Mouse (Mus musculus): ENCODE measurements around the gene Rnf24. TPM values are rescaled to one million over a fixed set of nuclear protein-coding genes. Genes with fewer than 3 reads are reported as not detected.
A peak's percentile ranks its signal among the peaks of the same experiment; 100 is the strongest.
"Not testable (repeated sequence)": the region's sequence is repeated elsewhere in the genome, so short reads cannot be mapped to it uniquely, and the experiment has no call there.

Gene Rnf24
- total and polyA plus RNA-seq, 2 experiments, result 2.1 to 2.3 TPM

DNA sequence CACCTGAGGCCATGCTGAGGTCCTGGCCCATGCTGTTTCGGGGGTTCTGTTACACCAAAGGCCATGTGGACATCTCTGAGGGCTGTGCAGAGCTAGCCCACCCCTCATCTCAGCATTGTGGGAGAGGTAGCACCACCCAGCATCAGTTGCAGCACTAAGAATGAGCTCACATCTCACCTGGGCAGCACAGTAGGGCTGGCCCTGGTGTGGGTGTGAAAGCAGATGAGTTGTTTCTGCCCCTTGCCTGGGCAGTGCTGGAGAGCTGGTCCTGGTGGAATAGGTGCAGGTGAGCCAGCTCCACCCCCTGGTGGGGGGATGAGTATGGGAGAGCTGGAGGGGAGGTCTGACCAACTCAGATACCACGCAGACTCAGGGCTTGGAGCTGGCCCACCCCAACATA lies 36.5 kb downstream of the Rnf24 start:
- Histone ChIP-seq H3K4me3 (ENCODE audit: insufficient read depth, low read depth, low read length) (no peak overlapping the region), H3K9ac (ENCODE audit: low read depth, low read length) (no peak overlapping the region), H3K36me3 (ENCODE audit: control insufficient read depth, insufficient read depth, low read length) (no peaks in the 10 kb centered on the region), H3K79me2 (ENCODE audit: control insufficient read depth, insufficient read depth, low read length) (peaks cover 18% of the 10 kb centered on the region), H3K27me3 (ENCODE audit: control insufficient read depth, insufficient read depth, low read length) (no peaks in the 10 kb centered on the region), H3K27ac (replicated peaks; ENCODE audit: insufficient read depth, low read depth, low read length) (no peak overlapping the region), H3K4me1 (ENCODE audit: control insufficient read depth, insufficient read depth, low read length) (peaks cover 5% of the 10 kb centered on the region)
- 94% methylated on average over 2 of the region's 2 CpGs for WGBS
- no peak for TF ChIP-seq POLR2A (IDR thresholded peaks at IDR 0.05; ENCODE audit: extremely low read depth, insufficient read depth, low read length)
- no peak for TF ChIP-seq CTCF (IDR thresholded peaks at IDR 0.05; ENCODE audit: low read depth, low read length)
- DNase-seq (ENCODE audit: extremely low read depth, low read depth, low spot score), result no peak

DNA sequence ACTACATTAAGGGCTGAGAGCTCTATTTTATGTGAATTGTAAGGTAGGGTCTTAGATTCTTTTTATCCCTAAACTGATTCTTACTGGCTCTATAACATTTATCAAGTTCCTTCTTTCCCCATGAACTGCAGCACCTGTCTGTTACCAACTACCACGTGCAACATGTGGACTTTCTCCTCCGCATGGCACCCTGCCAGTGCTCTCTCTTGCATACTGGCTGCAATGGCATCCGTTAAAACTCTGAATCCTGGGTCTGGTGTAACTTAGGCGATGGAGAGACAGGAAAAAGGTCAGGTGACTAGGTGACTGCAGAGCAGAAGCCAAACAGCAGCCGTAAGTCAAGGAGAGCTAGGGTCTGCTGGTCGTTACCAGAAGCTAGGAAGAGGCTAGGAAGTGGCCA lies 43.4 kb downstream of the Rnf24 start:
- Histone ChIP-seq H3K4me1 (ENCODE audit: control insufficient read depth, insufficient read depth, low read length) (peaks cover 9% of the 10 kb centered on the region; the same call in 1 of the 2 replicates), H3K27me3 (ENCODE audit: control insufficient read depth, insufficient read depth, low read length) (no peaks in the 10 kb centered on the region), H3K9ac (ENCODE audit: low read depth, low read length) (peak overlapping the region; percentile 59), H3K36me3 (ENCODE audit: control insufficient read depth, insufficient read depth, low read length) (no peaks in the 10 kb centered on the region), H3K4me3 (ENCODE audit: insufficient read depth, low read depth, low read length) (no peak overlapping the region), H3K79me2 (ENCODE audit: control insufficient read depth, insufficient read depth, low read length) (peaks cover 6% of the 10 kb centered on the region), H3K27ac (replicated peaks; ENCODE audit: insufficient read depth, low read depth, low read length) (peak overlapping the region; percentile 65)
- TF ChIP-seq POLR2A (IDR thresholded peaks at IDR 0.05; ENCODE audit: extremely low read depth, insufficient read depth, low read length) (no peak), CTCF (IDR thresholded peaks at IDR 0.05; ENCODE audit: low read depth, low read length) (no peak)
- DNase-seq (ENCODE audit: extremely low read depth, low read depth, low spot score), result peak; percentile 98
- WGBS, result 12% methylated on average over 6 of the region's 6 CpGs

DNA sequence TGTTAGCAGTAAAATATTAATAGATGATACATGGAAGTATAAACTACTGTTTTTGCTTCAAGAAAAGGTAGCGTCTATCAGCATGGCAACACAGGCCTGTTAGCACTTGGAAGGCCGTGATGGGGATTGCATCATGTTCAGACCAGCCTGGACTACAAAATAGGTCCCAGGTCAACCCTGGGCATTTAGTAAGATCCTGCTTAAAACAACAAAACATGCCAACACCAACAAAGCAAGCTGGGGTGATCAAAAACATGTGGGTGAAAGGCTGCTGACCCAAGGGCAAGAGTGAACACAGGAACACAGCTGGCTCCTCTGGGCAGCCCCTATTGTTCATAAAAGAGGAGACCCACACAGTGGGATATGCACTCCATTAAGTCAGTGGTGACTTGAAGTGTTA lies 44.9 kb downstream of the Rnf24 start:
- Histone ChIP-seq H3K4me3 (ENCODE audit: insufficient read depth, low read depth, low read length) (no peak overlapping the region), H3K27ac (replicated peaks; ENCODE audit: insufficient read depth, low read depth, low read length) (peak overlapping the region; percentile 63), H3K4me1 (ENCODE audit: control insufficient read depth, insufficient read depth, low read length) (peaks cover 9% of the 10 kb centered on the region; the same call in 1 of the 2 replicates), H3K9ac (ENCODE audit: low read depth, low read length) (no peak overlapping the region), H3K79me2 (ENCODE audit: control insufficient read depth, insufficient read depth, low read length) (peaks cover 3% of the 10 kb centered on the region; the same call in 1 of the 2 replicates), H3K36me3 (ENCODE audit: control insufficient read depth, insufficient read depth, low read length) (peaks cover 3% of the 10 kb centered on the region; the same call in 1 of the 2 replicates), H3K27me3 (ENCODE audit: control insufficient read depth, insufficient read depth, low read length) (no peaks in the 10 kb centered on the region)
- 36% methylated on average over 2 of the region's 2 CpGs for WGBS
- TF ChIP-seq POLR2A (IDR thresholded peaks at IDR 0.05; ENCODE audit: extremely low read depth, insufficient read depth, low read length), result no peak
- no peak for TF ChIP-seq CTCF (IDR thresholded peaks at IDR 0.05; ENCODE audit: low read depth, low read length)
- peak; percentile 99 for DNase-seq (ENCODE audit: extremely low read depth, low read depth, low spot score)

DNA sequence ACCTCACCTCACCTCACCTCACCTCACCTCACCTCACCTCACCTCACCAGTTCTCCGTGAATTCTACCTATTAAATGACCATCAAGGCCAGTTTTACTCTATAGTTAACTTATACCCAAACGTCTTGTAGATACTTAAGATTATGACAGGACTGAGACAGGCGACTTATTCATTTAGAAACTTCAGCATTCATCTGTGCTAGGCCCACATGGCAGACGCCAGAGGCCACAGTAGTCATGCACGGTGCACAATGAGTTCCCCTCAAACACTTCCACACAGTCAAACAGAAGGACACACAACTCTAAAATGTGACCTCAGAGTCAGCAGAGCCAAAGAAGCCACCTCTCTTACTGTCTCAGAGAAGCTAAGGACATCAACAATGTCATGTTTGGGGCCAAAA lies 45.3 kb downstream of the Rnf24 start:
- Histone ChIP-seq H3K79me2 (ENCODE audit: control insufficient read depth, insufficient read depth, low read length) (no peaks in the 10 kb centered on the region; the same call in 1 of the 2 replicates), H3K4me1 (ENCODE audit: control insufficient read depth, insufficient read depth, low read length) (peaks cover 9% of the 10 kb centered on the region; the same call in 1 of the 2 replicates), H3K4me3 (ENCODE audit: insufficient read depth, low read depth, low read length) (no peak overlapping the region), H3K27ac (replicated peaks; ENCODE audit: insufficient read depth, low read depth, low read length) (peak overlapping the region; percentile 63), H3K36me3 (ENCODE audit: control insufficient read depth, insufficient read depth, low read length) (peaks cover 3% of the 10 kb centered on the region; the same call in 1 of the 2 replicates), H3K9ac (ENCODE audit: low read depth, low read length) (no peak overlapping the region), H3K27me3 (ENCODE audit: control insufficient read depth, insufficient read depth, low read length) (no peaks in the 10 kb centered on the region)
- WGBS, result 42% methylated on average over 5 of the region's 5 CpGs
- TF ChIP-seq POLR2A (IDR thresholded peaks at IDR 0.05; ENCODE audit: extremely low read depth, insufficient read depth, low read length) (no peak), CTCF (IDR thresholded peaks at IDR 0.05; ENCODE audit: low read depth, low read length) (no peak)
- DNase-seq (ENCODE audit: extremely low read depth, low read depth, low spot score), result no peak

DNA sequence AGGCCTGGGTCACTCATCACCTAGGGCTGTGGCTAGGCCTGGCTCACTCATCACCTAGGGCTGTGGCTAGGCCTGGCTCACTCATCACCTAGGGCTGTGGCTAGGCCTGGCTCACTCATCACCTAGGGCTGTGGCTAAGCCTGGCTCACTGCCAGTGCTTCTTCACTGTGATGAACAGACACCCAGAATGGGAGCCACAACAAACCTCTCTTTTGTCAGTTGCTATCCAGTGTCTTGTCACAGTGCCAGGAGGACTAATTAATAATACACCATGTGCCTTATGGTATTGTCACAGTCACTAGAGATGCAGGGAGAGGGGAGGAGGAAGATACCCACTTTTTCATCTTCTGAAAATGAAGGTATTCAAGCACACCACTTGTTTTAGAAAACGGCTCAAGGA lies 47.5 kb downstream of the Rnf24 start:
- H3K27me3 ChIP-seq (ENCODE audit: control insufficient read depth, insufficient read depth, low read length); DNase-seq (ENCODE audit: extremely low read depth, low read depth, low spot score); H3K36me3 ChIP-seq (ENCODE audit: control insufficient read depth, insufficient read depth, low read length); H3K79me2 ChIP-seq (ENCODE audit: control insufficient read depth, insufficient read depth, low read length); H3K9ac ChIP-seq (ENCODE audit: low read depth, low read length); H3K4me3 ChIP-seq (ENCODE audit: insufficient read depth, low read depth, low read length); H3K27ac ChIP-seq (replicated peaks; ENCODE audit: insufficient read depth, low read depth, low read length); H3K4me1 ChIP-seq (ENCODE audit: control insufficient read depth, insufficient read depth, low read length): not testable (repeated sequence)
- WGBS, result 96% methylated on average over 1 of the region's 1 CpGs

DNA sequence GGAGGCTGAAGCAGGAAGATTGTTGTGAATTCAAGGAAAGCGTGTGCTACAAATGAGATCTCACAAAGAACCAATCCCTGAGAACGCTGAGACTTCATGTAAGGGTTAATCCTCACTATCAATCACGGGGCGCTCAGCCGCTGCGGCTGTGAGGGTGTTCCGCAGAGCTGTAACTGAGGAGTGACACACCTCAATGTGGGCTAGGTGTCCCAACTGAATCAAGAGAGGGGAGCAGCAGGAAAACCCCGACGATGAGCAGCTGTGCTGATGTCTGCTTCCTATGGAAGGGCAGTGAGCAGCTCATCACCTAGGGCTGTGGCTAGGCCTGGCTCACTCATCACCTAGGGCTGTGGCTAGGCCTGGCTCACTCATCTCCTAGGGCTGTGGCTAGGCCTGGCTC lies 48.2 kb downstream of the Rnf24 start:
- peaks cover 3% of the 10 kb centered on the region; the same call in 1 of the 2 replicates for H3K36me3 ChIP-seq (ENCODE audit: control insufficient read depth, insufficient read depth, low read length)
- 91% methylated on average over 9 of the region's 9 CpGs for whole genome bisulfite sequencing
- no peak for DNase-seq (ENCODE audit: extremely low read depth, low read depth, low spot score)
- H3K4me3 ChIP-seq (ENCODE audit: insufficient read depth, low read depth, low read length), result no peak overlapping the region
- no peaks in the 10 kb centered on the region for H3K27me3 ChIP-seq (ENCODE audit: control insufficient read depth, insufficient read depth, low read length)
- peaks cover 9% of the 10 kb centered on the region; the same call in 1 of the 2 replicates for H3K4me1 ChIP-seq (ENCODE audit: control insufficient read depth, insufficient read depth, low read length)
- H3K79me2 ChIP-seq (ENCODE audit: control insufficient read depth, insufficient read depth, low read length), result no peaks in the 10 kb centered on the region; the same call in 1 of the 2 replicates
- H3K9ac ChIP-seq (ENCODE audit: low read depth, low read length), result no peak overlapping the region
- TF ChIP-seq CTCF (IDR thresholded peaks at IDR 0.05; ENCODE audit: low read depth, low read length), result no peak
- no peak overlapping the region for H3K27ac ChIP-seq (replicated peaks; ENCODE audit: insufficient read depth, low read depth, low read length)
